Mouse (Mus musculus) layer of hippocampus, adult 2 months (tissue): ENCODE data around the gene Dhcr24. TPM values are rescaled to one million over a fixed set of nuclear protein-coding genes. Genes with fewer than 3 reads are reported as not detected.
A peak's percentile ranks its signal among the peaks of the same experiment; 100 is the strongest.

Source experiments
- DNase-seq, 2 experiments: peaks; one replicate each; pipeline ENCODE4 v3.0.0; 2022; ENCODE audit warnings: low spot score in 2 of 2
- H3K27ac ChIP-seq: fragments of 200-600 bp; 2 replicates; pipeline ENCODE4 v1.8.1; 2022
- H3K4me3 ChIP-seq: fragments of 200-600 bp; 2 replicates; pipeline ENCODE4 v1.8.1; 2022; ENCODE audit warnings: mild to moderate bottlenecking
- CTCF ChIP-seq: fragments of 200-600 bp; conservative IDR thresholded peaks from 2 replicates; pipeline ENCODE4 v1.8.1; 2022; ENCODE audit warnings: antibody characterized with exemption, mild to moderate bottlenecking, moderate library complexity
- total RNA-seq, 2 experiments: library from RNA; stranded (reverse); gene quantifications; 2 replicates each; pipeline ENCODE4 v1.2.3; 2021

Dhcr24 gene
- total RNA-seq, 2 experiments from 2014 or later = 58.9 to 59.7 TPM

DNA sequence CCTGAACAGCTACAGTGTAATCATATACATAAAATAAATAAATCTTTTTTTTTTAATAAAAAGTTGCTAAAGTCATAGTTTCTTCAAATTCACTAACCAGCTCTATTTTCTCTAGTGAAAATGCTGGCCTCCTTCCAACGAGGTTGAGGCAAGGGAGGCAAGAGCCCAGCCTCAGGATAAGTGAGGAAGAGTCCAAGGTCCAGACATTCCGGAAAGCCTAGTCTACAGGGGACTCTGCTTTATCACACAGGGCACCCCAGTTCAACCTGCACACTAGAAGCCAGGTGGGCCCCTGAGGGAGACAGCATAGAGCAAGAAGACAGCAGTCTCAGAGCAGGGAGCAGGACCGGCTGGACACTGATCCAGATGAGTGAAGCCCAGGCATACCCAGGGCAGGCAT is 60.6 kb downstream of the Dhcr24 start:
- Histone ChIP-seq H3K4me3 (no peak overlapping the region), H3K27ac (no peak overlapping the region)
- DNase-seq = no peak
- no peak for TF ChIP-seq CTCF

DNA sequence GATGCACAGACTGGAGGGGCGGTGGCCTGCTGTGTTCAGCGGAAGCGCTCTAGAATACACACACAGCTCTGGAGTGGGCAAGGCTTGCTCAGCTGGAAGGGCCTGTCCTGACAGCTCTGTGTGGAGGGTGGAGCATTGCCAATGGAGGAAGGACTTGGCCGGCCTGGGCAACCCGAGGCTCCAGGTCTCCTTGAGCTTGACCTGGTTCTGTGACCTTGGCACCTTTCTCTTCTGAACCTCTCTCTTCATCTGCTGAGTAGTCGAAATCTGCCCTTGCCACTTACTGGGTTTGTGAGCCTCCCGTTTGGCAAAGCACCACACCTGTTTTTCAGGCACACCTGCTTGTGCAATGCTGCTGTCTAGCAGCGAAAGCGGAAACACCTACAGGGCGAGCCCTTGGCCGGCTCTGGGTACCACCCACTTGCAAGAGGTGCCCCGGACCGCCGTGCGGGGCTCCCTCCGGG is 61.2 kb downstream of the Dhcr24 start, which contains the start of gene Ttc22:
Ttc22 (plus strand) TSS at position 403 of the 464 bp plus-strand sequence.
- no peak for TF ChIP-seq CTCF
- peak within 1 kb of the TSS; percentile 8; the same call in 1 of the 2 replicates for H3K4me3 ChIP-seq
- no peak within 1 kb of the TSS for H3K27ac ChIP-seq
- no peak for DNase-seq

DNA sequence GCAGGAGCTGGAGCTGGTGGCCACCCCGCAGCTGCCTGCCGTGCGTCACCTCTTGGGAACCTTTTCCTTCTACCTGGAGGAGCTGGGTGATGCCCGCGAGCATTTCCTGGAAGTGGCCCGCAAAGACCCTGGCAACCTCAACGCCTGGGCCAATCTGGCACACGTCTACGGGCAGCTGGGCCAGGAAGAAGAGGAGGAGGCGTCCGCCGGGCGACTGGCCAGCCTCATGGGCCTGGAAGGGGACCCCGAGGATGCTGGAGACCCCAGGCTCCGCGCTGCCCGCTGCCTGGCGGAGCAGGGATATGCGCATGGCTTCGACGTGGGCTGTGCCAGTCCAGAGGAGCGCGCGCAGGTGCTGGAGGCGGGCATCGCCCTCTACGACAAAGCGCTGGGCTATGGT is 61.9 kb downstream of the Dhcr24 start:
- TF ChIP-seq CTCF = no peak
- H3K4me3 ChIP-seq = peak overlapping the region; percentile 8; the same call in 1 of the 2 replicates
- DNase-seq = no peak
- H3K27ac ChIP-seq = no peak overlapping the region

DNA sequence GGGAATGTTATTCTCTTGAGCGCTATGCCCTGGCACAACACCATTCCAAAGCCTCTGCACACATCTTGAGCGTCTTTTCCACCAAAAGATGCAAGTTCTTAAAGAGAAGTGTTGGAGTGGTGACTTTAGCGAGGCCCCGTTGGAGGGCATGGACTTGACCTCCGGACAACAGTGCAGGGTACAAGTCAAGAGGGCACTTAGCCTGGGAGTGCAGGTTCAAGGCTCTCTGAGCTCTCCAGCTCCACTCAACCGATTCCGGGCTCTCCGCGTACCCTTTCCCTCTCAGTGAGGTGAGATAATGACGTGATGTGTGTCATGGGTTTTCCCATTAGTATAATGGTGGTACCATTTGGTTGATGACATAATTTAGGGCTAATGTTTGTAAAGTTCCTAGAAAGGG is 63.4 kb downstream of the Dhcr24 start:
- H3K27ac ChIP-seq = no peak overlapping the region
- no peak for TF ChIP-seq CTCF
- no peak for DNase-seq
- H3K4me3 ChIP-seq = no peak overlapping the region

DNA sequence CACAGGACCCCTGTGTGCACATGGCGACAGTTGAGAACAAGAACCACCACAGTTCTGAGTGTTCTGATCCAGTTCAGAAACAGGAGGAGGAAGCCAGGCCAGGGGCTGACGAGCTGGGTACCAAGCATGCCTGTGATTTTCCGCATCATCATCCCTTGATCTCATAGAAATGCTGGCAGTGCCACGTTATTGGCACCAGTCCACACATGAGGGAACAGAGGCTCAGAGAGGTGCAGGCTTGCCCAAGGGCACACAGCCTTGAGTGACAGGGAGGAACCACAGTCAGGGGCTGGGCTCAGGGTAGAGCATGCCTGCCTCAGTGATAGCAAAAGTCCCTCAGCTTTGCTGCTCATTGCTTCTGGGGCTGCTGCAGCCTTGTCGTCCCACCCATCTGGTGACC is 67.0 kb downstream of the Dhcr24 start:
- TF ChIP-seq CTCF = no peak
- peak in 1 of 2 experiments; percentile 31 for DNase-seq
- Histone ChIP-seq H3K27ac (peak overlapping the region; percentile 51; the same call in 1 of the 2 replicates), H3K4me3 (no peak overlapping the region)

DNA sequence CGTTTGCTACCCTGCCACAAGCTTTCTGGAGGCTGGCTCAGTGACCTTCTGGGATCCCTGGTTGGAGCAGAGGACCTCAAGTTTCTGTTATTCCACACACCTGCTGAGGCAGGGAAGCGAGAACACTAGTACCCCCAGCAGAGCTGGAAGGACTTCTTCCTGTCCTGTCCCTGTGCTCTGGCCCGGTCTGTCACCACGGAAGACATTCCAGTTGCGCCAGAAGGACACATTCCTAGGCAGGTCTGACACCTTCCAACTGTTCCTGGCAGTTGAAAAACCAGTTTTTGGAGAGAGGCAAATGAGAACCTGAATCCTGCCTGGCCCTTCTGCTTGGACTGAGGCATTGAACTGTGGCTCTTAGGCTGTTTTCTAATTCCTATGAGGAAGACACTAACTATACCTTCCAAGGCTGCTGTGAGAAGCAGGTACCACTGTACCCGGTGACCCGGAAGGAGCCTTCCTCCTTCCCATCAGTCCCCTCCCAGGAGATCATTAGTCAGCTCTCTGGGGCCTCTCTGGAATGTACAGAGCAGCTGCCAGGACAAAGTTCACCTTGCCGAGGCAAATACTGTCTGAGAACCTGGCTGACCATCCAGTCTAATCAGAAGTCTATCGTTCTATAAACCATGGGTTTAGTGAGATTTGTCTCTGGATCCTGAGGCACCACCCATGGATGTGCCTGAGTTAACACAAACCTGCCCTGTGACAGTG is 68.0 kb downstream of the Dhcr24 start:
- no peak for DNase-seq
- no peak for TF ChIP-seq CTCF

DNA sequence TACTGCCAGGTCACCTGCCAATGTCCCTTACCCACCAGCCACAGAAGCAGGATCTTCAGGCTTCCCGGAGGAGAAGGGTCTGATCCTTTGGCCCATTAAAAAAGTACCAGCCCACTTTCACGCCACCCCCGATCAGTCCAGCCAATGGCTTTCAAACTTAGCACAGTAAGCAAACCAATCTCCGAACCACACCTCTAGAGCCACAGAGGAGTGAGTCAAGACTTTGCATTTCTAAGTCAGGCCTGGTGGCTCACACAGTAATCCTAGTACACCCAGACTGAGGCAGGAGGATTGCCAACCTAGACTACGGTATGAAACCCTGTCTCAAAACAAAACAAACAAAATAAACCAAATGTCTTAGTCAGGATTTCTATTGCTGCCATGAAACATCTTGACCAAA is 68.5 kb downstream of the Dhcr24 start:
- DNase-seq = no peak
- Histone ChIP-seq H3K27ac (peak overlapping the region; percentile 95; the same call in 1 of the 2 replicates), H3K4me3 (no peak overlapping the region)
- no peak for TF ChIP-seq CTCF

More for the DNA sequence above, 68.0 kb downstream of the Dhcr24 start:
- Histone ChIP-seq H3K27ac (peak overlapping the region; percentile 60; the same call in 1 of the 2 replicates), H3K4me3 (no peak overlapping the region)

DNA sequence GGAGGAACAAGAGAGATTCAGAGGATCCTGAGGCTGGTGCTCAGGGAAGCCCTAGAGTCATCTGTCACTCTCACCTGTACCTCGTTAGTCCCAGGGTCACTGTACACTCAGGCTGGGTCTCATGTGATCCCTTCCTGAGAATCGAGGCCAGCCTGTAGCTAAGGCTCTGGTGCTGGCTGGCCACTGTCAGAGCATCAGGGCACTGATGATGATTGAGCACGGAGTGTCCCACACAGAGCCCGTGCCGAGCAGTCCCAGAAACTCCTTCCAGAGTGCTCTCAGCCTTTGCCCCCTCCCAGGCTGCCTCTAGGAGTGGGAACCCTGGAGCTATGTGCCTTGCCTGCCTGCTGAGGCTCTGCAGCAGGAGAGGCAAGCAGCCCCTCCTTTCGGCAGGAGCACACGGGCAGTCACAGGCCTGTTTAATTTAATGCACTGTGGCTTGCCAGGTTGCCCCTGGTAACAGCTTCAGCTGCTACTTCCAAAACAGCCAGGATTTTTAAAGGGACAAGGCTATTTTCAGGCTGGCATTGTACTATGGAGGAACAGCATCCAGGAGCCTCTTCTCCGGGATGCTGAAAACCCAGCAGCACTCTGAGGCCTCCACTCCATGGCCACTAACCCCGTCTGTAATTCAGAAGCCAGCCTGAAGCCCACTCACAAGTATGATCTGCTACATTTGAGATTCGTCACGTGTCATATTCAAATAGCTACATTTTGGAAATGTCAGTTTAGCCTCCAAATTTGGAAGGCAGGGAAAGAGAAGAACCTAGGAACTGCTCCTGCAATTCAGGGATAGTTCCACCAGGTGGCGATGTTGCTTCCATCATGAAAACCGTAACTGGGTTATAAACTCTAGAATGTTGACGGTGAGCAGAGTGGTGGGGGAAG is 69.7 kb downstream of the Dhcr24 start:
- peak; percentile 92 to 94 for DNase-seq
- TF ChIP-seq CTCF = peak; percentile 96
- H3K4me3 ChIP-seq = peak overlapping the region; percentile 33
- H3K27ac ChIP-seq = peak overlapping the region; percentile 95

DNA sequence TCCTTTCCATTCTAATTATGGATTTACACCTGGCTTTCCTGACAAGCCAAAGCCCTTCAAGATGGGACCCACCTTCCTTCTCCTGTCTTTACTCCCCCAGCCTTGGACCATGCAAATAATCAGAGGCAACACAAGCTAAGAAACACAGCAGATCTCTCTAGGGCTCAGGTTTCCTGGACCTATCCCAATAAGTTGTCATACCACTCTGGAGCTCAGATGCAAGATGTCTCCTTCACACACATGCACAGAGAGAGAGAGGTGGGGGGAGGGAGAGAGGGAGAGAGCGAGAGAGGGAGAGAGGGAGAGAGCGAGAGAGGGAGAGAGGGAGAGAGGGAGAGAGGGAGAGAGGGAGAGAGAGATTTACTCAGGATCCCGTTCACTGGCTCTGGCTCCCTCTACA is 71.5 kb downstream of the Dhcr24 start:
- peak overlapping the region; percentile 95 for H3K27ac ChIP-seq
- TF ChIP-seq CTCF = no peak
- no peak for DNase-seq
- H3K4me3 ChIP-seq = no peak overlapping the region

DNA sequence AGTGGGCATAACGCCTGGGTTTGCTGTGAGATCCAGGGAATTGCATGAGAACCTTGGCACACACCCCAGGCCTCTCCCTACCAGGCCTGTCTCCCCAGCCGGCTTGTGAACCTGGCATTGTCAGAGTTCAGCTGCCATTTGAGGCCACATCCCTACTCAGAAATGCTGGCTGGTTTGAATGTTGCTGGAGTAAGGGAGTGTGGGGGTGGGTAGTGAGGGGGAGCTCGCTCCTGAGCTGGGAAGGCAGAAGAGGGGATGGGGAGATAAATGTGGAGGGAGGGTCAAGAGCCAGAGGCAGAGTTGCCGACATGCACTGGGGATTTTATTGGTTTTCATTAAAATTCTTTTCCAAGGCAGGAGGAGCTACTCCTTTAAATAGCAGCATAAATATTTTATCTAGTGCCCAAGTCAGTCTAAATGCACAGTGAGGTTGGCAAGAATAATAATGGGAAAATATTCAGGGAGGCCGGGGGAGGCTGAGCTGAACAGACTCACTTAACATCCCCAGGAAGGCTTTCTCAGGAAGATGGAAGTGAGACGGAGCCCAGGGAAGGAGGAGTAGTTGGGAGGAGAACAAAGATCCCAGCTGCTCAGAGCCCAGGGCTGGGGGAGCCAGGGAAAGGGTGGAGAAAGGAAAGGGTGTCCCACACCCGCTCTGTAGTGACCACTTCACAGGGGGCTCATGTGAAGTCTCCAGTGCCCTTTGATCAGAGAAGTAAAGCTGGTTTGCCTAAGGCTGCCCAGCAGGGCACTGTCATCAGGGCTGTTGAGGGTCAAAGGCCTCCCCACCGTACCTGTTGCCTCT is 72.6 kb downstream of the Dhcr24 start:
- Histone ChIP-seq H3K27ac (peak overlapping the region; percentile 95), H3K4me3 (no peak overlapping the region)
- TF ChIP-seq CTCF = no peak
- DNase-seq = no peak

DNA sequence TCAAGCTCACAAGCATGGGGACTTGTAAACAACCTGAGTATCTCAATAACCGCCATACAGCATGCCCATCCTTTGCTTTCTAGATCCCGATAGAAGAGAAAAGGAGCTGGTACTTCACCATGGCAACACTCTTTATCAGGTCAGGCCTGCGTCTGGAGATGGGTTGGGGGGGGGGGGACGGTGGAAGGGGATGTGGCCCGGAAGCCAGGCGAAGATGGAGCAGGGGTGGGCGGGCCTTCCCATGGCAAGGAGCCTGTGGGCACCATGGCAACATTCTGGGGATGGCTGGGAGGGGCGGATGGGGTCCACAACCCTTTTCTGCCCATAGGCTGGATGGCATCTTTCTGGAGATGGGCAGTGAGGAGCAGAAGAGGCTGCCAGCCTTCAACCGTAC is 73.2 kb downstream of the Dhcr24 start:
- peak overlapping the region; percentile 95 for H3K27ac ChIP-seq
- no peak for TF ChIP-seq CTCF
- no peak for DNase-seq
- H3K4me3 ChIP-seq = no peak overlapping the region

Other genes starting within 250 kb of the Dhcr24 start
- 10 to 100 TPM; 41.0 to 45.8 TPM for gene Usp24, start 244.8 kb upstream of the Dhcr24 start, total RNA-seq
- gene Pcsk9, start 96.7 kb upstream of the Dhcr24 start, total RNA-seq = under 1 TPM; 0.10 TPM
- gene Bsnd, start 68.8 kb upstream of the Dhcr24 start, total RNA-seq = not detected
- gene Lexm, start 56.2 kb downstream of the Dhcr24 start, total RNA-seq = under 1 TPM in 1 of 2 experiments, not detected in 1; 0.71 TPM
- under 1 TPM; 0.59 to 0.74 TPM for gene Ttc22, start 61.4 kb downstream of the Dhcr24 start, total RNA-seq
- gene Pars2, start 90.0 kb downstream of the Dhcr24 start, total RNA-seq = 1 to 10 TPM; 6.1 to 8.5 TPM
- 10 to 100 TPM; 50.4 to 52.7 TPM for gene Ttc4, start 117.9 kb downstream of the Dhcr24 start, total RNA-seq
- gene Mroh7, start 169.9 kb downstream of the Dhcr24 start, total RNA-seq = 1 to 10 TPM; 4.7 to 5.4 TPM
- gene Fam151a, start 172.9 kb downstream of the Dhcr24 start, total RNA-seq = not detected
- 10 to 100 TPM; 45.6 to 55.5 TPM for gene Acot11, start 244.0 kb downstream of the Dhcr24 start, total RNA-seq